Mouse (Mus musculus): ENCODE measurements around the gene Smtn.

DNA sequence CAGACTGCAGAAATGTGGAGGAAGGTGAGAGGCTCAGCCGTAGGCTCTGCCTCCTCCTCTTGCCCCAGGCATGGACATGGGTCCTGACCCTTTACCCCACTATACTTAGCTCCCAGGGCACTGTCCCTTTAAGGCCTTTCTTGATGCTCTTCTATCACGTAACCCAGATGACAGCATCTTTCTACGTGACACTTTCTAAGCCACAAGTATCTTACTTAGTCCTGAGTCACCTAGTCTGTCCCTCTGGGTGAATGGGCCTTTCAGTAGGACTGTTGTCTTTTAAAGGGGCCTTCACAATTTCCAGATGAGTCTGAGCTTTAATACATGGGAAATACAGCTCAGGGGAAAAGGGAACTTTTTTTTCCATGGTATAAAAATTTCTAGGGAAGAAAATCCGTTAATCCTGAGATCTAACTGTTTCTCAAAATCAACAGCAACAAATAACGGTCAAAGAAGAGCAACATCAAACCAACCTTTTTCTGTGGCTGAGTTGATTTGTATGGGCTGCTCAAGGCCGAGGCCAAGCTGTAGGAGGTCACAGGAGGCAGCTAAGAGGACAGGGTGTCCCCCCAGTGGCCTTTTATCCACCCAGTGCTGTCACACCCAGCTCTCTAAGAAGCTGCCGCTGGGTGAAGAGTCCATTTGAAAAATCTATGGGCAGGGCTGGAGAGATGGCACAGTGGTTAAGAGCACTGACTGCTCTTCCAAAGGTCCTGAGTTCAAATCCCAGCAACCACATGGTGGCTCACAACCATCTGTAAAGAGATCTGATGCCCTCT is 40.1 kb upstream of the Smtn start:
- TF ChIP-seq EP300 (optimal IDR thresholded peaks at IDR 0.05), result no peak
- TF ChIP-seq CTCF (IDR thresholded peaks at IDR 0.05; ENCODE audit: low read depth), result 0 out of 2 replicates have a peak, but pooled peaks have one; percentile 13

Measured in stomach, postnatal 0 days (tissue).